Mouse (Mus musculus) liver, adult 2 months (tissue): ENCODE data around the gene Pla2r1. TPM values are rescaled to one million over a fixed set of nuclear protein-coding genes. Genes with fewer than 3 reads are reported as not detected.
A peak's percentile ranks its signal among the peaks of the same experiment; 100 is the strongest.

Experiments used
- DNase-seq: peaks from one replicate; pipeline ENCODE4 v3.0.0-alpha.2; 2011; ENCODE audit warnings: low read depth, low spot score; ENCODE audit errors: extremely low read depth
- H3K27ac ChIP-seq: fragments of 200-500 bp; replicated peaks from 2 replicates; pipeline ENCODE4 v1.5.1; 2012; ENCODE audit warnings: low read depth, mild to moderate bottlenecking, control low read depth, inconsistent platforms, low read length; ENCODE audit not compliant: insufficient read depth
- H3K27me3 ChIP-seq: fragments of 200-500 bp; 2 replicates; pipeline ENCODE4 v1.6.1; 2012; ENCODE audit warnings: mild to moderate bottlenecking, moderate library complexity, low read length, inconsistent platforms; ENCODE audit not compliant: control insufficient read depth, insufficient read depth
- H3K36me3 ChIP-seq: fragments of 200-500 bp; 2 replicates; pipeline ENCODE4 v1.6.1; 2012; ENCODE audit warnings: low read length, inconsistent platforms; ENCODE audit not compliant: control insufficient read depth, insufficient read depth
- H3K4me1 ChIP-seq: fragments of 200-500 bp; 2 replicates; pipeline ENCODE4 v1.6.1; 2011; ENCODE audit warnings: low read length; ENCODE audit not compliant: control insufficient read depth, insufficient read depth
- H3K4me3 ChIP-seq: fragments of 200-500 bp; 2 replicates; pipeline ENCODE4 v1.5.1; 2011; ENCODE audit warnings: low read depth, mild to moderate bottlenecking, control low read depth, low read length, moderate library complexity; ENCODE audit not compliant: insufficient read depth
- H3K79me2 ChIP-seq: fragments of 200-500 bp; 2 replicates; pipeline ENCODE4 v1.6.1; 2012; ENCODE audit warnings: inconsistent platforms, mild to moderate bottlenecking, low read length, moderate library complexity; ENCODE audit not compliant: control insufficient read depth, insufficient read depth
- H3K9ac ChIP-seq: fragments of 200-500 bp; 2 replicates; pipeline ENCODE4 v1.6.1; 2012; ENCODE audit warnings: low read depth, mild to moderate bottlenecking, control low read depth, inconsistent platforms, low read length
- CTCF ChIP-seq: fragments of 200-500 bp; IDR thresholded peaks from 2 replicates; pipeline ENCODE4 v1.5.1; 2011; ENCODE audit warnings: low read depth, low read length, control low read depth
- POLR2A ChIP-seq: fragments of 200-500 bp; IDR thresholded peaks from 2 replicates; pipeline ENCODE4 v1.6.1; 2011; ENCODE audit warnings: low read length, control low read depth; ENCODE audit not compliant: insufficient read depth; ENCODE audit errors: extremely low read depth
- WGBS: fragments of 180-500 bp; shearing (Covaris S2); methylation state at CpG from one replicate; pipeline ENCODE4 v1.1.7; 2018; 5-methylcytosine and 5-hydroxymethylcytosine counted together
- polyA plus RNA-seq: library from polyadenylated mRNA; depleted of rRNA; stranded (reverse); fragments of >200 nt; gene quantifications from 2 replicates; pipeline ENCODE4 v1.2.3, GENCODE M21; 2012
- total RNA-seq: library from RNA; depleted of rRNA; stranded (reverse); fragments of >200 nt; gene quantifications from 2 replicates; pipeline ENCODE4 v1.2.3, GENCODE M21; 2014

Pla2r1 gene
- total and polyA plus RNA-seq, 2 experiments, result 0.81 to 3.9 TPM

- TF ChIP-seq POLR2A, result no peak
- TF ChIP-seq CTCF, result no peak
- Histone ChIP-seq H3K27me3 (no peaks in the 10 kb centered on the region), H3K79me2 (no peaks in the 10 kb centered on the region), H3K9ac (no peak overlapping the region), H3K4me1 (peaks cover 7% of the 10 kb centered on the region), H3K4me3 (peak overlapping the region; percentile 73), H3K27ac (no peak overlapping the region), H3K36me3 (no peaks in the 10 kb centered on the region)
- 24% methylated on average over 3 of the region's 3 CpGs for WGBS
- DNase-seq, result peak; percentile 37
Observed at GRCm38 (mm10) chr2:60382346-60382745, 170.8 kb downstream of the Pla2r1 start.

- Histone ChIP-seq H3K9ac (no peak overlapping the region), H3K79me2 (no peaks in the 10 kb centered on the region), H3K4me3 (no peak overlapping the region), H3K27me3 (no peaks in the 10 kb centered on the region), H3K36me3 (no peaks in the 10 kb centered on the region), H3K27ac (no peak overlapping the region), H3K4me1 (no peaks in the 10 kb centered on the region)
- DNase-seq, result no peak
- WGBS, result 66% methylated on average over 5 of the region's 5 CpGs
- TF ChIP-seq POLR2A, result no peak
- TF ChIP-seq CTCF, result no peak
Observed at GRCm38 (mm10) chr2:60377260-60377659, 175.8 kb downstream of the Pla2r1 start.

GRCm38 (mm10) chr2:60375608-60376107, 177.4 kb downstream of the Pla2r1 start:
- H3K27ac ChIP-seq, result no peak overlapping the region
- no peaks in the 10 kb centered on the region for H3K27me3 ChIP-seq
- H3K36me3 ChIP-seq, result no peaks in the 10 kb centered on the region
- H3K4me1 ChIP-seq, result no peaks in the 10 kb centered on the region
- H3K4me3 ChIP-seq, result no peak overlapping the region
- H3K9ac ChIP-seq, result no peak overlapping the region
- TF ChIP-seq POLR2A (no peak), CTCF (no peak)
- no peak for DNase-seq
- WGBS, result 89% methylated on average over 15 of the region's 15 CpGs
- no peaks in the 10 kb centered on the region for H3K79me2 ChIP-seq

GRCm38 (mm10) chr2:60375126-60375525, 178.0 kb downstream of the Pla2r1 start:
- H3K36me3 ChIP-seq, result no peaks in the 10 kb centered on the region
- H3K4me3 ChIP-seq, result no peak overlapping the region
- no peak overlapping the region for H3K9ac ChIP-seq
- no peaks in the 10 kb centered on the region for H3K4me1 ChIP-seq
- 94% methylated on average over 8 of the region's 8 CpGs for WGBS
- no peaks in the 10 kb centered on the region for H3K79me2 ChIP-seq
- no peaks in the 10 kb centered on the region for H3K27me3 ChIP-seq
- DNase-seq, result no peak
- no peak overlapping the region for H3K27ac ChIP-seq
- no peak for TF ChIP-seq POLR2A
- no peak for TF ChIP-seq CTCF

GRCm38 (mm10) chr2:60370188-60370587, 182.9 kb downstream of the Pla2r1 start:
- H3K4me1 ChIP-seq, result no peaks in the 10 kb centered on the region
- no peaks in the 10 kb centered on the region for H3K79me2 ChIP-seq
- 91% methylated on average over 5 of the region's 5 CpGs for WGBS
- no peak for DNase-seq
- H3K4me3 ChIP-seq, result no peak overlapping the region
- no peaks in the 10 kb centered on the region for H3K36me3 ChIP-seq
- H3K27ac ChIP-seq, result no peak overlapping the region
- TF ChIP-seq POLR2A, result no peak
- TF ChIP-seq CTCF, result no peak
- no peaks in the 10 kb centered on the region for H3K27me3 ChIP-seq
- no peak overlapping the region for H3K9ac ChIP-seq

- Histone ChIP-seq H3K27ac (no peak overlapping the region), H3K79me2 (no peaks in the 10 kb centered on the region), H3K36me3 (no peaks in the 10 kb centered on the region; the same call in 1 of the 2 replicates), H3K9ac (no peak overlapping the region), H3K4me1 (no peaks in the 10 kb centered on the region), H3K4me3 (no peak overlapping the region), H3K27me3 (no peaks in the 10 kb centered on the region)
- no peak for DNase-seq
- WGBS, result 88% methylated on average over 4 of the region's 4 CpGs
- TF ChIP-seq CTCF (no peak), POLR2A (no peak)
Observed at GRCm38 (mm10) chr2:60369454-60369853, 183.7 kb downstream of the Pla2r1 start.
